Mouse (Mus musculus) neural tube, embryonic 12.5 days (tissue): ENCODE results near the gene G0s2. TPM values are rescaled to one million over a fixed set of nuclear protein-coding genes. Genes with fewer than 3 reads are reported as not detected.
"Not testable (repeated sequence)": the region's sequence is repeated elsewhere in the genome, so short reads cannot be mapped to it uniquely, and the experiment has no call there.

ENCODE experiments used
- ATAC-seq: fragments of 200-750 bp; cut with Nextera tagmentation; 2 replicates; pipeline ENCODE4 v1.8.0; 2017; ENCODE audit warnings: low read depth, mild to moderate bottlenecking, moderate TSS enrichment, moderate library complexity; ENCODE audit not compliant: low FRiP score
- H3K27ac ChIP-seq: fragments of 300-500 bp; sonication (generic); 2 replicates; pipeline ENCODE4 v1.5.1; 2016
- H3K27me3 ChIP-seq: fragments of 300-500 bp; sonication (generic); replicated peaks from 2 replicates; pipeline ENCODE4 v1.6.1; 2016; ENCODE audit warnings: mild to moderate bottlenecking
- H3K36me3 ChIP-seq: fragments of 300-500 bp; sonication (generic); 2 replicates; pipeline ENCODE4 v1.6.1; 2016; ENCODE audit warnings: mild to moderate bottlenecking
- H3K4me1 ChIP-seq: fragments of 300-500 bp; sonication (generic); 2 replicates; pipeline ENCODE4 v1.6.1; 2016
- H3K4me2 ChIP-seq: fragments of 300-500 bp; sonication (generic); replicated peaks from 2 replicates; pipeline ENCODE4 v1.6.1; 2016; ENCODE audit warnings: mild to moderate bottlenecking
- H3K4me3 ChIP-seq: fragments of 300-500 bp; sonication (generic); 2 replicates; pipeline ENCODE4 v1.5.1; 2016
- H3K9ac ChIP-seq: fragments of 300-500 bp; sonication (generic); 2 replicates; pipeline ENCODE4 v1.6.1; 2016; ENCODE audit warnings: mild to moderate bottlenecking
- H3K9me3 ChIP-seq: fragments of 300-500 bp; sonication (generic); 2 replicates; pipeline ENCODE4 v1.6.1; 2016; ENCODE audit warnings: mild to moderate bottlenecking
- WGBS: fragments of 180-500 bp; shearing (Covaris S2); methylation state at CpG from one replicate; pipeline ENCODE4 v1.1.7; 2016; 5-methylcytosine and 5-hydroxymethylcytosine counted together
- polyA plus RNA-seq: library from polyadenylated mRNA; unstranded; fragments of >200 nt; fragmentation: Nextera tagmentation; extraction: Ambion mirVana; gene quantifications from 2 replicates; pipeline ENCODE4 v1.2.1, GENCODE M21; 2016

The G0s2 gene
- polyA plus RNA-seq, 1 experiment from 2014 or later, result 8.4 TPM

DNA sequence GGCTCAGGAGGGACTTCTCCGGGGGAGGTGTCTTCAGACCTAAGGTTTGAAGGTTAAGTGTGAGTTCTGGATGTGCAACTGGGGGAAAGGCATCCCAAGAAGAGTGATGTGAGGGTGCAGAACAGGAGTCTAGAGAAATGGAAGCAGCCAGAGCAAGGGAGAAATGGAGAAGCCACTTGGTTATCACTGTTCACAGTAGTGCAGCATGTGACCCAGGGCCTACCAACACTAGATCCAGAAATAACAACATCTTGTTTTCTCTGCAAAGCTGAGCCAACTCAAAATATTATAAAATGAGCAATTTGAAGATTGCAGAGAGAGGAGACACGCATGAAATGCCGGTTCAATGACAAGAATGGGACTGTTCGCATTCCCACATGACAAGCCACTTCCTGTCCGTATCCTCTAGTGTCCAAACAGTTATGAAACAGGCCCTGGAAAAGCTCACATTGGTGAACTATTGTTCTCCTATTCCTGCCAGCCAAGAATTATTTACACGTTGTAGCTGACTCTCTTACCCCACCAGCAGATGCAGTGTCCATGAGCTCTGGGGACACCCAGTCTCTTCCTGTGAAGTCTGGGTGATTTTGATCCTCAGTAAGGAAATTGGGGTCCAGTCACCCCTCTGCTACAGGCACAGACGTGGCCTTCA is 11.0 kb downstream of the G0s2 start:
- Histone ChIP-seq H3K9ac (no peak overlapping the region), H3K4me1 (no peaks in the 10 kb centered on the region), H3K36me3 (no peaks in the 10 kb centered on the region), H3K4me2 (no peak overlapping the region), H3K27me3 (no peaks in the 10 kb centered on the region), H3K9me3 (no peaks in the 10 kb centered on the region), H3K27ac (no peak overlapping the region), H3K4me3 (no peak overlapping the region)
- WGBS, result 80% methylated on average over 7 of the region's 7 CpGs
- ATAC-seq, result no peak

DNA sequence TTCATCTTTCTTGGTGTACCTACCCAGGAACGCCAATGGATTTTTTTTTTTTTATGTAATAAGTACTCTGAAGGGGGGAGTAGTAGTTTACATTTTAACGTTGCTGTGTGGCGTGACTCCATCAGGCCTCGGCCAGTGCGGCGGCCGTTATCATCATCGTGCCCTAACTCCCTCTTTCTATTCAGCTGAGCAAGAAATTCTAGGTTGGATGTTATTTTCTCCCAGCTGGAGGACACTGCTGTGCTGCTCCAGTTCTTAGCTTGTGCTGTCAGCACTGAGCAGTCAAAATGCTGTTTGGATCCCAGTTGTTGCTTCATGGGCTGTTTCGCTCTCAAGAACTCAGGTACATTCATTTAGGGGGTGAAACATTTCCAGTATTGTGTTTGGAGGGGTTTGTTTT is 13.5 kb downstream of the G0s2 start:
- H3K4me3 ChIP-seq, result no peak overlapping the region
- H3K9me3 ChIP-seq, result no peaks in the 10 kb centered on the region
- H3K27me3 ChIP-seq, result no peaks in the 10 kb centered on the region
- ATAC-seq, result no peak
- H3K4me1 ChIP-seq, result no peaks in the 10 kb centered on the region
- no peak overlapping the region for H3K4me2 ChIP-seq
- H3K36me3 ChIP-seq, result no peaks in the 10 kb centered on the region
- H3K9ac ChIP-seq, result no peak overlapping the region
- WGBS, result 92% methylated on average over 9 of the region's 9 CpGs
- no peak overlapping the region for H3K27ac ChIP-seq

DNA sequence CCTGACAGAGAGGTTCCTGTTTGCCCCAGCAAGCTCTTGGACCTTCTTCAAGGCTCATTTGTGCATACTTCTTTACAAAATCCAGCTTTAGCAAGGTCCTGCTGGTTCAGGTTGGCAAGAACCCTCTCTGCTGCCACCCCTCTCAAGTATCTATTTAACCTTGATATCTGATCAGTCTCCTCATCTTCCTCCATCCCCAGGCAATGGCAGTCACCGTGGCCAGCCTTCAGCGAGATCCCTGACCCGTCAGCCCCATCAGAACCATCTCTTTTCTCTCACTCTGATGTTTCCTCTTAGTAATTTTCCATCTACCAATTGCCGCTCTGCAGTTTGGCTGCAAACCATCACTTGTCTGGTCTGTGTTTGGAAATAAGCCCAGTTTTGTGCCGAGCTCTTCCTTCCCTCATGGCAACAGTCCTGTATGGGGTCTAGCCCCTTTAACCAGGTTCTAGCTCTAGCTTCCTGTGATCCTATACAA is 16.4 kb downstream of the G0s2 start:
- no peaks in the 10 kb centered on the region for H3K27me3 ChIP-seq
- H3K9ac ChIP-seq, result no peak overlapping the region
- H3K36me3 ChIP-seq, result no peaks in the 10 kb centered on the region
- ATAC-seq, result no peak
- H3K9me3 ChIP-seq, result no peaks in the 10 kb centered on the region
- no peak overlapping the region for H3K27ac ChIP-seq
- H3K4me2 ChIP-seq, result no peak overlapping the region
- H3K4me3 ChIP-seq, result no peak overlapping the region
- 81% methylated on average over 5 of the region's 5 CpGs for WGBS
- H3K4me1 ChIP-seq, result 0 out of 2 replicates have a peak, but pooled peaks cover 4% of the 10 kb centered on the region

DNA sequence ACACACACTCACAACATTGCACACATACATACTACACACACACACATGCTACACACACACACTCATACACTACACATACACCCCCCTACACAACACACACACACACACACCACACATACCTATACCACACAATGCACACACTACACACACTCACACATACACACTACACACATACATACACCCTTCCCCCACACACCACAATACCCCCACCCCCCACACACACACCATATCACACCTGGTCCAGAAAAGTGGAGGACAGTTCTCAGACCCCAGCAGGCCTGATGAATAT is 16.8 kb downstream of the G0s2 start:
- H3K27ac ChIP-seq, result no peak overlapping the region
- no peak overlapping the region for H3K4me3 ChIP-seq
- H3K4me1 ChIP-seq, result 0 out of 2 replicates have a peak, but pooled peaks cover 4% of the 10 kb centered on the region
- H3K9ac ChIP-seq, result no peak overlapping the region
- no peaks in the 10 kb centered on the region for H3K36me3 ChIP-seq
- no peaks in the 10 kb centered on the region for H3K27me3 ChIP-seq
- no peaks in the 10 kb centered on the region for H3K9me3 ChIP-seq
- peak; percentile 44; the same call in 1 of the 2 replicates for ATAC-seq
- H3K4me2 ChIP-seq, result no peak overlapping the region

DNA sequence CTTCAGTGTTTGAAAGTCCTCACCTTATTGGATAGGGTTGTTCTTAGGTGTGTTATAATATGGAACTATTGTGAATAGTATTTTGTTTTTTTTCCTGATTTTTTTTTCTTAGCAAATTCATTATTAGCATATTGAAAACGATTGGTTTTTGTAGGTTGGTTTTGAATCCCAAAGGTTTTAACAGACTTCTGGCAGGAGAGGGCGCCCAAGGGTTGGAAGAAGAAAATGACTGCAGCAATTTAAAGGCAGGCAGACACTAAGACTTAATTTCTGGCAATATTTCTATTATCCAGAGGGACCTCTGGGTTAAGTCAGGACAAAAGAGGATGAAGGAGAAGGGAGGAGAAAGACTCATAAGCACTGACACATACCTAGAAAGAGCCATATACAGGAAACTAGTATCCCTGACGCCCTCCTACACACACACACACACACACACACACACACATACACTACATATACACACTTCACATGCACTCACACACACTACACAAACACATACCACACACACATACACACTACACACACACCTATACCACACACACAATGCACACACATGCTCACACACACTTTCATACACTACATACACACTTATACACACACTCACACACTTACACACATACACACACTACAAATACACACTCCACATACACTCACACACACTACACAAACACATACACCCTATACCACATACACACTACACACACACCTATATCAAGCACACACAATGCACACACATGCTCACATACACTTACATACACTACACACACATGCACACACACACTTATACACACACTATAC is 17.3 kb downstream of the G0s2 start:
- H3K36me3 ChIP-seq, result no peaks in the 10 kb centered on the region
- H3K27me3 ChIP-seq, result no peaks in the 10 kb centered on the region
- no peaks in the 10 kb centered on the region for H3K9me3 ChIP-seq
- H3K9ac ChIP-seq, result no peak overlapping the region
- H3K27ac ChIP-seq, result no peak overlapping the region
- no peak overlapping the region for H3K4me3 ChIP-seq
- WGBS, result 37% methylated on average over 3 of the region's 3 CpGs
- no peak overlapping the region for H3K4me2 ChIP-seq
- ATAC-seq, result 0 out of 2 replicates have a peak, but pooled peaks have one; percentile 37
- H3K4me1 ChIP-seq, result 0 out of 2 replicates have a peak, but pooled peaks cover 4% of the 10 kb centered on the region

DNA sequence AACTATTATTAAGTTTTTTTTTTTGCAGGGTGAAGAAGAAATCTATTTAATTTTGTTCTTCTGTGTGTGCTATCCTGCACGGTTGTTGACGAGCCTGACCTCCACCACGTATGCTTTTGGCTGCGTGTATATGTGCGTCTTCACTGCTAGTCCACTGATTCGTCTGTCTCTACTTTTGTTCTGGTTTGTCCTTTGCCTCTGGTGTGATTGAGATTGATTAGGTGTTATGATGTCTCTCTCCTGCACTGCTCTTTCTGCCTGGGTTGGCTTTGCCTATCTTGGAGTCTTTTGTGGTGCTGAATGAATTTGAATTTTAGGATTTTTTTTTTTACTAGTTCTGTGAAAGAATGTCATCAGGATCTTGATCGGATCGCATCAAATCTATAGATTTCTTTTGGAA is 18.0 kb downstream of the G0s2 start:
- Histone ChIP-seq H3K27ac (no peak overlapping the region), H3K36me3 (no peaks in the 10 kb centered on the region), H3K4me3 (no peak overlapping the region), H3K27me3 (no peaks in the 10 kb centered on the region), H3K4me1 (0 out of 2 replicates have a peak, but pooled peaks cover 4% of the 10 kb centered on the region), H3K9ac (no peak overlapping the region), H3K4me2 (no peak overlapping the region), H3K9me3 (no peaks in the 10 kb centered on the region)
- ATAC-seq, result no peak
- WGBS, result 62% methylated on average over 8 of the region's 8 CpGs

DNA sequence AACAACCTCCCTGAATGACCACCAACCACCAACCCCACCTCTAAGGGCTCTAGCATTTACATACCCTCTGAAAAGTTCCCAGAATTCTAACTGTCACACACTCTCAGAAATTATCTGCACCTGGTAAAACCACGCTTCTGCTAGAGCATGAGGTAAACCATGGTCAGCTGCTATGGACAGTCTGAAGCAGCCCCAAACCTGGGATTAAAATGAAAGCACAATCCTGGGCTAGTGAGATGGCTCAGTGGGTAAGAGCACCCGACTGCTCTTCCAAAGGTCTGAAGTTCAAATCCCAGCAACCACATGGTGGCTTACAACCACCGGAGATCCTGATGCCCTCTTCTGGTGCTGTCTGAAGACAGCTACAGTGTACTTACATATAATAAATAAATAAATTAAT is 19.1 kb downstream of the G0s2 start:
- not testable (repeated sequence) for H3K9ac ChIP-seq, H3K4me2 ChIP-seq, H3K36me3 ChIP-seq, ATAC-seq, H3K4me3 ChIP-seq, H3K4me1 ChIP-seq, H3K27ac ChIP-seq, H3K9me3 ChIP-seq, H3K27me3 ChIP-seq
- WGBS, result 74% methylated on average over 3 of the region's 3 CpGs

DNA sequence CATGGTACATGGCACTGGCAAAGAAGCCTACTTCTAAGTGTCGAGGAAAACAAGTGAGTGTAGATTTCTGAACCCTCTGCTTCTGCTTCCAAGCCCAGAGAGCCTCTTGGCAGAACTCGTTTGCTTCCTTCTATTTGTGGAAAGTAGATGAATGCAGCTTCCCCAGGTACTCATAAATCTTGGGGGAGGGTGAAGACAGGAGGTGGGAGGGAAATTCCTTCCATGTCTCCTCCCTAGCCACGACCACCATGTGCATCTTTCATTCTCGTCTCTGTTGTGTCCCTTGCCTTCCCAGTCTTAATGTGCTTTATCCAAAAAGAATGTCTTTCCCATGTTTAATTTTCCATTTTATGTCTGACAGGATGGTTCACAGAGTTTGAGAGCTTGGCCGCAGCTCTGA is 20.4 kb downstream of the G0s2 start:
- Histone ChIP-seq H3K4me2 (no peak overlapping the region), H3K9ac (no peak overlapping the region), H3K9me3 (no peaks in the 10 kb centered on the region), H3K4me1 (0 out of 2 replicates have a peak, but pooled peaks cover 4% of the 10 kb centered on the region), H3K36me3 (no peaks in the 10 kb centered on the region), H3K27ac (no peak overlapping the region), H3K27me3 (no peaks in the 10 kb centered on the region), H3K4me3 (no peak overlapping the region)
- WGBS, result 34% methylated on average over 5 of the region's 5 CpGs
- no peak for ATAC-seq

DNA sequence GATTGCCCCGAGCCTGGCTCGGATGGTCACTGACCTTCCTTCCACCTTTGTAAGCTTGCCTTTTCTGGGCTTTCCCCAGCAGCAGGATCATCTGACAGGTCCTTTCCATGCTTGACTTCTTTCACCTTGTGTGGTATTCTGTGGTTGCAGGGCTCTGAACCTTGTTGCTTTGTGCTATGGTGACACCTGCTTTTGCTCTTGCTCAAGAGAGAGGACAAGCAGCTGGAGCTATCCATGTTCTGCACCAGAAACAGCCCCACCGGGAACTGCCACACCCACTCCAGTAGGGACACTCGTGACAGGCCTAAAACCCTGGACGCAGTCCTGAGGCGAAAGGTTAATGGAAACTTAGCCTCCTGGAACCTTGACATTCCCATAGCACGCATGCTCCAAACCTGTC is 21.6 kb downstream of the G0s2 start:
- Histone ChIP-seq H3K27me3 (no peaks in the 10 kb centered on the region), H3K4me2 (no peak overlapping the region), H3K36me3 (no peaks in the 10 kb centered on the region), H3K9me3 (no peaks in the 10 kb centered on the region), H3K27ac (no peak overlapping the region), H3K4me3 (no peak overlapping the region), H3K4me1 (0 out of 2 replicates have a peak, but pooled peaks cover 4% of the 10 kb centered on the region), H3K9ac (no peak overlapping the region)
- WGBS, result 83% methylated on average over 7 of the region's 7 CpGs
- ATAC-seq, result no peak

DNA sequence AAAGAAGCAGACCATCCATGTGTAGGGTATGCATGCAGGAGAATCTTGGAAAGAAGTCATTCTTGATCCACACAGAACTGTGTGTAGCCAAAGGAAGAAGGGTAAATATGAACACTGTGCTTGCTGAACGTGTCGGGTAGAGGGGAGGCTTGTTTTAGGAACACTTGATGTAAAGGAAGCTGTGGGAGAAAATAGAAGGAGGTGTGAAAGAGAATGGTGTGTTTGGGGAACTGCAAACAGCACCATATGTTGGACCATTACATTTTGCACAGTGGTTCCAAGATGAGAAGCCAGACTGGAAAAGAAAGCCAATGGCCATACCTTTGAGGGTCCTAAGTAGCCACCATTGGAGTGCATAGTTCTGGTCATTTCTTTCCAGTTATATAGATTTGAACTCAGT is 23.0 kb downstream of the G0s2 start:
- WGBS, result 82% methylated on average over 2 of the region's 2 CpGs
- Histone ChIP-seq H3K27me3 (no peaks in the 10 kb centered on the region), H3K36me3 (no peaks in the 10 kb centered on the region), H3K9ac (no peak overlapping the region), H3K4me1 (0 out of 2 replicates have a peak, but pooled peaks cover 4% of the 10 kb centered on the region), H3K9me3 (no peaks in the 10 kb centered on the region), H3K4me3 (no peak overlapping the region), H3K27ac (no peak overlapping the region), H3K4me2 (no peak overlapping the region)
- ATAC-seq, result no peak

DNA sequence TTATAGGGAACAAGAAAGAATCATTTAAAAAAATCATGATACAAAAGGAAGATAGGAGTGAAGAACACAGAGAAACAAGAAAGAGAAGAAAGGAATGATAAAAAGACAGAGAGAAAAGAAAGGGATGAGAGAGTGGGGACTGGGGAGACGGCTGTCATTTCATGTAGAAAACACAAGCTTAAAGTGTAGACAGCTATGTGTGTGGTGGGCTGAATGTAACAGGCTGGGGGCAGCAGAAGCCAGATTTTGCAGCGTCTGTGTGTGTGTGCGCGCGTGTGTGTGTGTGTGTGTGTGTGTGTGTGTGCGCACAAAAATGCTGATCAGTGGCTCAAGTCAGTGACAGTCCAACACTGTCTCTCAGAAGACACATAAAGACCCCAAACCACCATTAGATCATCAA is 28.8 kb downstream of the G0s2 start:
- Histone ChIP-seq H3K4me1 (no peaks in the 10 kb centered on the region), H3K4me2 (no peak overlapping the region), H3K9me3 (no peaks in the 10 kb centered on the region), H3K4me3 (no peak overlapping the region), H3K27me3 (no peaks in the 10 kb centered on the region), H3K9ac (no peak overlapping the region), H3K27ac (no peak overlapping the region), H3K36me3 (no peaks in the 10 kb centered on the region)
- ATAC-seq, result no peak
- WGBS, result 84% methylated on average over 6 of the region's 6 CpGs

DNA sequence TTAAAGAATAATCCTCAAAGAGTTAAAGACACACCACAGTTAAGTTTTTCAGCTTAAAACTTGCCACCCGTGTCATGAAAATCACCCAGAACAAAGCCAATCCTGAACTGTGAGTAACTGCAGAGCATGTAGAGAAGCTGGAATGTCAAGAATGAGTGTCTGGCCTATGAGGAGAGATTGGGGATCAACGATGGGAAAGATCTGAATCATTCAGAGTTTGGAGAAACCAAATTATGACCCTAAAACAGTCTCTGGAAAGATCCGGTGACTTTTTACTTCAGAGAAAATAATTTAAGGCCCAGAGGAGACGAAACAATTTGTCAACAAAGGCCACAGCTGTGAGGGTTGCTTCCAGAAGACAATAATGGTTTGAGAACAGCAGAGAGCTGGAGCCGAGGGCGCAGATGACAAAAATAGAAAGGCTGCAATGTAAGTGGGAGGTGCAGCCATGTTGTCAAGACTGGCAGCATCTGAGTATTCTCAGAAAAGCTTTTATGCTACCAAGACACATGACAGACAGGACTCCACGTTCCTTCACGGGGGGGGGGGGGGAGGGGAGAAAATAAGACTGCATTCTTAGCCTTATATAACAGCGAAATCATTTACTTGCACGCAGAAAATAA is 29.3 kb downstream of the G0s2 start:
- H3K4me1 ChIP-seq, result no peaks in the 10 kb centered on the region
- no peak overlapping the region for H3K4me3 ChIP-seq
- H3K27ac ChIP-seq, result no peak overlapping the region
- H3K27me3 ChIP-seq, result no peaks in the 10 kb centered on the region
- H3K9me3 ChIP-seq, result no peaks in the 10 kb centered on the region
- ATAC-seq, result no peak
- 58% methylated on average over 10 of the region's 10 CpGs for WGBS
- H3K9ac ChIP-seq, result no peak overlapping the region
- no peaks in the 10 kb centered on the region for H3K36me3 ChIP-seq
- no peak overlapping the region for H3K4me2 ChIP-seq
